In the genomic region with DNA sequence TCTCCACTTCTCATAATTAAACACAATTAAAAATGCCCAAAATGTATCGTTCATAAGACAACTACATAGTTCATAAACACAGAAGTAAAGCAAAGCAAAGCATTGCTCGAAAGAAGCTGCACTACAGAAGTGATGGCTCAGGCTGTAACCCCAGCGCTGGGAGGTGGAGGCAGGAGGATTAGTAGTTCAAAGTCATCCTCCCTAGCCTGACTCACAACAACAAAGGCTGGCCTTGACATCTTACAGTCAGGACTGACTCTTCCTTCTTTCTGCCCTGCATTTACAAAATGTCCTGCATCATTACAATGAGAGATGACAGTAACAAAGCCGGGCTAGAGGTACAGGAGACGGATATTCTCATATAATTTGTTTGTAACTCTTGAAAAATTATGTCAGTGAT, we compare ENCODE assay signal across 18 mouse cellular contexts. TPM values are rescaled to one million over a fixed set of nuclear protein-coding genes. Genes with fewer than 3 reads are reported as not detected.
DNase-seq lines count a peak whose midpoint lies in the region; ATAC-seq lines count a peak whose summit lies in the region.
"Had no signal": no experiment of that assay in that cellular context is flagged by ENCODE, and none has a peak within 500 bp of the region (broad histone marks: within the 10 kb centered on the region; RNA-seq: fewer than 3 reads in every experiment).

No protein-coding gene starts in this region.

- DNase-seq in adrenal gland, adult 2 months = peak; percentile 77
- DNase-seq in adrenal gland, postnatal 10 days = no peak
- peak; percentile 46 to 56 for DNase-seq in adrenal gland, postnatal 36 days
- no peak for DNase-seq in adrenal gland, postnatal 4 days (ENCODE audit: low spot score in 2 of 2)
- DNase-seq in midbrain, embryonic 11.5 days (ENCODE audit: low spot score, missing footprints) = no peak
- DNase-seq: cerebellum, adult 11-12 months; cerebellum, adult 2 months; cerebellum, adult 9-10 months; cerebellum, postnatal 10 days; cerebellum, postnatal 25 days; forebrain, postnatal 0 days had no signal

- no peaks in the 10 kb centered on the region for H3K4me1 ChIP-seq in midbrain, embryonic 11.5 days (ENCODE audit: control insufficient read depth, insufficient read depth, low read length)
- H3K4me1 ChIP-seq: embryonic facial prominence, embryonic 10.5 days; embryonic facial prominence, embryonic 12.5 days; forebrain, embryonic 13.5 days; forebrain, embryonic 15.5 days had no signal

- H3K27ac ChIP-seq in midbrain, embryonic 11.5 days (ENCODE audit: low read depth, low read length) = no peak overlapping the region
- H3K27ac ChIP-seq: embryonic facial prominence, embryonic 10.5 days; embryonic facial prominence, embryonic 12.5 days; forebrain, embryonic 13.5 days; forebrain, embryonic 15.5 days had no signal

- H3K27me3 ChIP-seq in midbrain, embryonic 11.5 days (ENCODE audit: control insufficient read depth, insufficient read depth, low read length) = no peaks in the 10 kb centered on the region
- H3K27me3 ChIP-seq: embryonic facial prominence, embryonic 12.5 days; forebrain, embryonic 13.5 days; forebrain, embryonic 15.5 days; Patski had no signal

- no peak overlapping the region for H3K4me3 ChIP-seq in midbrain, embryonic 11.5 days (ENCODE audit: low read depth, low read length)
- H3K4me3 ChIP-seq: embryonic facial prominence, embryonic 10.5 days; embryonic facial prominence, embryonic 12.5 days; forebrain, embryonic 13.5 days; forebrain, embryonic 15.5 days had no signal

- ATAC-seq in midbrain, embryonic 11.5 days (ENCODE audit: low FRiP score) = no peak
- ATAC-seq: activated CD4-positive, CD25-positive, alpha-beta regulatory T cell, adult 4 months; forebrain, embryonic 13.5 days; forebrain, embryonic 15.5 days; forebrain, postnatal 0 days; Patski had no signal

- WGBS in midbrain, embryonic 11.5 days = 92% methylated on average over 5 of the region's 5 CpGs

- no peak overlapping the region for H3K4me2 ChIP-seq in midbrain, embryonic 11.5 days
- H3K4me2 ChIP-seq: embryonic facial prominence, embryonic 12.5 days; forebrain, embryonic 13.5 days; forebrain, embryonic 15.5 days had no signal

- no peak overlapping the region for H3K9ac ChIP-seq in midbrain, embryonic 11.5 days (ENCODE audit: low read length)
- H3K9ac ChIP-seq: embryonic facial prominence, embryonic 12.5 days; forebrain, embryonic 13.5 days; forebrain, embryonic 15.5 days; forebrain, postnatal 0 days had no signal

- peaks cover 8% of the 10 kb centered on the region; the same call in 1 of the 2 replicates for H3K36me3 ChIP-seq in midbrain, embryonic 11.5 days (ENCODE audit: control insufficient read depth, insufficient read depth, low read length)

- no peaks in the 10 kb centered on the region; the same call in 1 of the 2 replicates for H3K9me3 ChIP-seq in midbrain, embryonic 11.5 days (ENCODE audit: control insufficient read depth, low read length)
- H3K9me3 ChIP-seq: embryonic facial prominence, embryonic 10.5 days; embryonic facial prominence, embryonic 12.5 days; forebrain, embryonic 13.5 days; forebrain, embryonic 15.5 days; G1E had no signal

RNA-seq across cellular contexts. Expression of gene Pigu, which starts 29.3 kb away (rescaled TPM):
- total RNA-seq in adrenal gland, adult 2 months (2021) = 10 to 100 TPM; 41.2 to 41.5 TPM
- 19.6 TPM in 2 replicates for polyA plus RNA-seq in adrenal gland, adult 2 months (2012; rRNA removed)
- total RNA-seq in adrenal gland, postnatal 10 days (2021) = 10 to 100 TPM; 28.5 to 33.5 TPM
- 10 to 100 TPM; 34.4 to 40.9 TPM for total RNA-seq in adrenal gland, postnatal 36 days (2021)
- total RNA-seq in adrenal gland, postnatal 4 days (2021) = 10 to 100 TPM; 34.2 to 36.4 TPM
- 52.8 and 63.6 TPM in 2 replicates for polyA plus RNA-seq in midbrain, embryonic 11.5 days (2014; fragmentation: Nextera tagmentation; extraction: Ambion mirVana)

RNA-seq across cellular contexts. Expression of gene Map1lc3a, which starts 51.8 kb away (rescaled TPM):
- 100 to 1,000 TPM; 475 to 819 TPM for total RNA-seq in adrenal gland, adult 2 months (2021)
- 2,934 and 3,400 TPM in 2 replicates for polyA plus RNA-seq in adrenal gland, adult 2 months (2012; rRNA removed)
- 100 to 1,000 TPM; 421 to 505 TPM for total RNA-seq in adrenal gland, postnatal 10 days (2021)
- 100 to 1,000 TPM; 469 to 912 TPM for total RNA-seq in adrenal gland, postnatal 36 days (2021)
- 100 to 1,000 TPM; 364 to 392 TPM for total RNA-seq in adrenal gland, postnatal 4 days (2021)
- polyA plus RNA-seq in midbrain, embryonic 11.5 days (2014; fragmentation: Nextera tagmentation; extraction: Ambion mirVana) = 118 and 130 TPM in 2 replicates

RNA-seq across cellular contexts. Expression of gene Trp53inp2, which starts 53.0 kb away (rescaled TPM):
- total RNA-seq in adrenal gland, adult 2 months (2021) = 100 to 1,000 TPM; 221 to 429 TPM
- polyA plus RNA-seq in adrenal gland, adult 2 months (2012; rRNA removed) = 714 and 755 TPM in 2 replicates
- total RNA-seq in adrenal gland, postnatal 10 days (2021) = 100 to 1,000 TPM; 234 to 237 TPM
- 100 to 1,000 TPM; 283 to 299 TPM for total RNA-seq in adrenal gland, postnatal 36 days (2021)
- total RNA-seq in adrenal gland, postnatal 4 days (2021) = 100 to 1,000 TPM; 156 to 163 TPM
- polyA plus RNA-seq in midbrain, embryonic 11.5 days (2014; fragmentation: Nextera tagmentation; extraction: Ambion mirVana) = 63.4 and 63.9 TPM in 2 replicates

Comparison
In these comparisons a context has a peak if more than half of its experiments do, and no peak if none do; other contexts are left out.
1. DNase-seq: peak in adrenal gland, adult 2 months (single experiment) and adrenal gland, postnatal 36 days (2 of 2); none in adrenal gland, postnatal 10 days (single experiment), adrenal gland, postnatal 4 days (0 of 2) and midbrain, embryonic 11.5 days (single experiment).